Mouse (Mus musculus): ENCODE data around the gene Sgk1.
A peak's percentile ranks its signal among the peaks of the same experiment; 100 is the strongest.

Sgk1 gene

GRCm38 (mm10) chr10:21882184-21883081 is at the start of gene Sgk1:
Gene Sgk1 (plus strand): TSS chr10:21882184.
- peak; percentile 66 for DNase-seq (ENCODE audit: low read depth)

- no peak for DNase-seq (ENCODE audit: low read depth)
Measured at GRCm38 (mm10) chr10:21832282-21832681, 49.7 kb upstream of the Sgk1 start.

- DNase-seq (ENCODE audit: low read depth) = no peak
Measured at GRCm38 (mm10) chr10:21833757-21834156, 48.2 kb upstream of the Sgk1 start.

GRCm38 (mm10) chr10:21835077-21835476 is 46.9 kb upstream of the Sgk1 start:
- no peak for DNase-seq (ENCODE audit: low read depth)

DNA sequence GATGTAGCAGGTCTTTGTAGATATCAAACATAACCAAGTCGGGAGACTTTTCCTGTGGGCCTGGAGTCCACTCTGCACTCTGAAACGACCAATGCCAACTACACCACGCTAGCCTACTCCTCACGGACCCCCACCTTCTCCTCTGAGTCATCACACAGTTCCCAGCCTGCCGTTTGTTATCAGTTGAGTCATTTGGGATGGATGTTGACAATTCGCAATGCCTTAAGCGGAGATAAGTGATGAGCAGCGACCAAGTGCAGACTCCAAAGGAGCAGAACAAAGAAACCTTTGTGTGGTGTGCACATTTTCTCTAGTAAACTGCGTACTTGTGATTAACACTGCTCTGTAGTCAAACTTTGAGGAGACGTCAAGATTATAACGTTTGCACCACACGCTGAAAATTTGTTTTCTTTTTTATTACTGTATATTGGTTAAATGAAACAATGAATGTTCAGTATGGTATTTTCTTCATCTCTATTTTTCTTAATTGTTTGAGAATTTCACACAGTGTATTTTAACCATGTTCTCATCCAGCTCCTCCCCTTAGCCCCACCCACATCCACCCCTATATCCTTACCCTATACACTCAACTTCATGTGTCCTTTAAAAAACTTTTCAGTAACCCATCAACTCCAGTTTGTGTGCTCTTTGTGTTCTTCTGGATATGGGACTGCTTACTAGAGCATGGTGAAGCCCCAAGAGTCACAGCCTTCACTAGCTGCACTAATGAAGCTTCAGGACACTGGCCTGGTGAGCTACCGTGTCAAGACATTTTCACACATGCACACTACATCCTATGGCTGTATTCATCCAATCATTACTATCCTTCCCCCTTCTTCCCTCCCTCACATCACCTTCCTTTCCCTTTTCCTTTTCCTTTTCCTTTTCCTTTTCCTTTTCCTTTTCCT is 42.5 kb upstream of the Sgk1 start:
- DNase-seq (ENCODE audit: low read depth) = no peak

DNA sequence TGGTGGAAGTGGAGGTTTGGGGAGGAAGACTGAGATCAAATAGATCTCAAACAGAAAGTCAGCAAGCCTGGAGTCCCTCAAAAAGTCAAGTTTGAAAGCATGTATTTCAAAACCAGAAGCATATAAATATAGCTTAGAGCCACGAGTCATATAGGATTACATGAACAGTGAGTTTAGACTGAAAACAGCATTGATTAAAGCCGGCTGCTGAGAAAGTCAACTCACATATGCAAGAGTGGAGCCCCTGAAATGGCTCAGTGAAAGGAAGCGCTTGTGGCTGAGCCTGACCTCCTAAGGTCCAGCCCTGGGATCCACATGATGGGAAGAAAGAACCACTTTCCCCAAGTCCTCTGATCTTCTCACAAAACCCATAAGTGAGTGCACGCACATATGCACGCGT is 38.7 kb upstream of the Sgk1 start:
- DNase-seq (ENCODE audit: low read depth) = no peak

- DNase-seq (ENCODE audit: low read depth) = no peak
Measured at GRCm38 (mm10) chr10:21843861-21844260, 38.1 kb upstream of the Sgk1 start.

DNA sequence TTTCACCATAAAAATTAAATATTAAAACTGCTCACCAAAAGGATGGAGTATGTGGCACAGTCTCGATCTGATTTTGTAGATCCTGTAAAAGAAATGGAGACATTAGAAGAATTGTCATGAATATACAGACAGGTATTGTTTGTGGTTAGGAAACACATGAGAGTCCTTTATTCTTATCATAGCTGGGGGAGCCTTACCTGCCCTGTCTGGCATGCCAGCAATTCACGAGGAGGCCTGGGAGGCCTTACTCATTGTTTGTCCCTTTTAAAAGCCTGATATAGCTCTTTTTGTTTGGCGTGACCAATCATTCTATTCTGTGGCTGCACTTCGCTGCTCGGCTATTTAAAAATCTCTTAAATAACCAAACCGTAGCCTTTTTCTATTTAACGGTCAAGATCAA is 37.6 kb upstream of the Sgk1 start:
- no peak for DNase-seq (ENCODE audit: low read depth)

- no peak for DNase-seq (ENCODE audit: low read depth)
Measured at GRCm38 (mm10) chr10:21845601-21846282, 36.2 kb upstream of the Sgk1 start.

DNA sequence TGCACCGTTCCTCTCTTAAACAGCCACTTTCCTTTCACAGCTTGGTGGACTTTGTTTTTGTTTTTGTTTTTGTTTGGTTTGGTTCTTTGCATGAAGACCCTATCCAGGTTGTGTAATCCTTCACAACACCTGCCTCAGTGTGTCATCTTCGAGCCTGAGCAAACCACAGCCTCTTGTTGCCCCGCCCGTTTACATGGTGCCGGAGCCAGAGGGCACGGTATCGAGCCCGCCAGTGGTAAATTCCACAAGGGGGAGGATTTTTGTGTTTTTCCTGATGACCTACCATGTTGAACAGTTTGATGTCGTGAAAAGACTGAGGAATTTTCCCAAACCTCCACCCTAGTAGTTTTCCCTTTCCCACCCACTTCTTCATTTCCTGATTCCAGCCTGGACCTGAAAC is 35.6 kb upstream of the Sgk1 start:
- no peak for DNase-seq (ENCODE audit: low read depth)

DNA sequence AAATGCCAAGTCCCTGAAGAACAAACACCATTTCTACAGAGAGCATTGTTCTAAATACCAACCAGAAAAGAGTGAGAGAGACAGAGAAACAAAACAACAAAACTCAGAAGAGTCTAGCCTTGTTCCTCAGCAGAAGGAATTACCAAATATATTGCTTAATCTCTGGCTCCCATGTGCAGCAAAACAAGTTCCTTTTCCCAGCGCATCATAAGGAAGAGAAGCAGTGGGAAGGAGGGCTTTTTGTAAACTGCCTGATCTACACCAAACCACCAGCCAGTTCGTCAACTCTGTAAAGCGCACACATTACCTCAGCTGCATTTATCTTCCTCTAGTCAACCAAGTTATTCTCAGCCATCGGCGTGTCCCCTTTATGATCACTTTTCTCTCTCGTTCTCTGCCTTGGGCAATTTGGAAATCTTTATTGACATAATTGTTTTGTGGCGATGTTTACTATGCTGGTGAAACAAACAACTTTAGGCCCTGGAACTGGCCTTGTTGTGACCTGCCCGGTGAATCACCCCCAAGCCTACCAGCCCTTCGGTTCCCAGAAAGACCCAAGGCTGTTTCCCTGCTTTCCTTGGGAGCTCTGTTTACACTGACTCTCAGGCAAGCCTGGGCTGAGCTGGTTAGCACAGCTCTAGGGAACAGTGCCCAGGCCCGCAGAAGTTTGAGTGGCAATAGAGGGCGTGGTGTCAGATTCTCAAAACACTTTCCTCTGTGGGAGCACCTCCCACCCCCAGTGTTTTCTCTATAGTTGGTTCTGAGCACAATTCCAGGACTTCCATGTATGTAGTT is 34.8 kb upstream of the Sgk1 start:
- DNase-seq (ENCODE audit: low read depth) = no peak

GRCm38 (mm10) chr10:21847931-21848670 is 33.9 kb upstream of the Sgk1 start:
- DNase-seq (ENCODE audit: low read depth) = no peak

GRCm38 (mm10) chr10:21849251-21849650 is 32.7 kb upstream of the Sgk1 start:
- DNase-seq (ENCODE audit: low read depth) = no peak

GRCm38 (mm10) chr10:21850330-21850729 is 31.7 kb upstream of the Sgk1 start:
- DNase-seq (ENCODE audit: low read depth) = no peak

DNA sequence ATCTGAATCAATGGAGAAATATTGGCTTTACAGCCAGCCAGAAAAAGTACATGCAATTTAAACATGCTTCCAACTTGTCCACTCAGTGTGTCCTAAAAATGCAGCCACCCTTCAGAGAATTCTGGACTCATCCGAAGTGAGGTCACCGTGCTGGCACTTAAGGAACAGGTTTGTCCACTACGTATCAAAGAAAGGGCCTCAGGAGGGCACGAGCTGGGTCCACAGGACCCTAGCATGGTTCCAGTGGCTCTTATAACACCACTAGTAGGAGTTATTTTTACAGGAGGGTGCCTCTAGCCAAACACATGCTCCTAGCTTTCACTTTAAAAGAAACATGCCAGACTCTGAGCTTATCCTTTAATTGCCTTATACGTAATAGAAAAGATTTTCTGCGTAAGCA is 28.9 kb upstream of the Sgk1 start:
- no peak for DNase-seq (ENCODE audit: low read depth)

DNA sequence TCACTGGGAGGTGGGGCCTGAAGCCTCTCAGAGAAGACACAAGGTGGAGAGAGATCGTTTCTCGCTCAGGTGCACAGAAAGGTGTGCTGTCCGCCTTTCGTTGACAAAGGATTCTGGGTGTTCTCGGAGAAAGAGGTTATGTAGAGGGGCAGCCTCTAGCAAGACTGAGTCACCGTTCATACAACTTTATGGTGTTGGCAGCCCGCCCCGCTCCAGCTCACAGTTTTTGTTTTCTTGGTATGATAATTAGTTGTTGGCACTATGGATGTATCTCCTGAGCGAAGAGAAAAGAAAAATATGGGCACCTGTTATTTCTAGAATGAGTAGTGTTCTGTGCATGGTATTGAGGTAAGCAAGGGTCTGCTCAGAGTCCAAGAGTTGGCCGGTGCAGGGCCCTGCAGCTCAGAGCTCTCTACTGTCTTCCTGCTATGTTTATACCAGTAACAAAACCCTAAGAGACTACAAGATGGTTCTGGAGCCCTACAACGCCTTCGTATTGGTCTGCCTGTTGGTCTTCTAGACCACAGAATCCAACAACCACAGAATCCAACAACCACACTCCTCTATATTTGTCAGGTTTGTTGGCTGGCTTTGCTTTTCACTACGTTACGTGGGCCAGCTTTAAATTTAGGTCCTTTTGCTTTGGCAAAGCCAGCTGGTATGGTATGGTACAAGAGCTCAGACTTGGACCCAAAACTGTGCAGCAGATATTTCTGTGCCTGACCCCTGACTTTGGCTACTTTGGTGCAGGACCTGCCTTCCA is 28.2 kb upstream of the Sgk1 start:
- DNase-seq (ENCODE audit: low read depth) = no peak

GRCm38 (mm10) chr10:21855338-21855737 is 26.6 kb upstream of the Sgk1 start:
- DNase-seq (ENCODE audit: low read depth) = no peak

DNA sequence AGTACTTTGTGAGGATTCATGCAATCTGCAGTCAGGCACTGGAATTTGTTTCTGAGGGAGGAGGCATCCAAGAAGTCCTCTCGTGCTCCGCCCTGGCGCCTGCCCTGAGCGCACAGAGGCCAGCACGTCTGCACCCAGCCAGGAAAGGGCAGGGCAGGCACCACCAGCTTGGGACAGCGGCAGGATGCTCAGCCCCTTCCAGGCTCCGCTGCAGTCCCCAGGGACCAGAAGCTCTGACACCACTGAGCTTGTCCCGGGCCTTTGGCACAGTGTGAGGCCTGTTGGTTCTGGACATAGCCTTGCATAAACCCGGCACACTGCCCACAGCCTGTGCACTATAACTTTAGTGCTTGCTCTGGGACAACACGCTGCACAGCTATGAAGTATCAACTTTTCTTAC is 24.3 kb upstream of the Sgk1 start:
- no peak for DNase-seq (ENCODE audit: low read depth)

- no peak for DNase-seq (ENCODE audit: low read depth)
Measured at GRCm38 (mm10) chr10:21858437-21858974, 23.5 kb upstream of the Sgk1 start.

- DNase-seq (ENCODE audit: low read depth) = no peak
Measured at GRCm38 (mm10) chr10:21866504-21866903, 15.5 kb upstream of the Sgk1 start.

Data from induced T-regulatory cell, adult 2 months (primary cell).